Mouse (Mus musculus): Measurements from ENCODE around the gene Tmem106b. TPM values are rescaled to one million over a fixed set of nuclear protein-coding genes. Genes with fewer than 3 reads are reported as not detected.

Tmem106b gene
- 25.4 and 26.0 TPM in 2 replicates for polyA plus RNA-seq (2012; rRNA removed)

GRCm38 (mm10) chr6:13069302-13070146, at the start of gene Tmem106b:
Gene Tmem106b, plus strand, starts transcription at chr6:13069759.

Other genes with a start within 250 kb of the Tmem106b start
- gene Vwde, start 155.2 kb downstream of the Tmem106b start, polyA plus RNA-seq (2012; rRNA removed): 0.07 and 0.14 TPM in 2 replicates